Mouse (Mus musculus) liver (tissue): ENCODE data around the gene Mllt1.
A peak's percentile ranks its signal among the peaks of the same experiment; 100 is the strongest.

Experiments
- DNase-seq: peaks from one replicate; pipeline ENCODE4 v3.0.0-alpha.2; 2020; ENCODE audit warnings: mixed read lengths

Gene Mllt1

DNA sequence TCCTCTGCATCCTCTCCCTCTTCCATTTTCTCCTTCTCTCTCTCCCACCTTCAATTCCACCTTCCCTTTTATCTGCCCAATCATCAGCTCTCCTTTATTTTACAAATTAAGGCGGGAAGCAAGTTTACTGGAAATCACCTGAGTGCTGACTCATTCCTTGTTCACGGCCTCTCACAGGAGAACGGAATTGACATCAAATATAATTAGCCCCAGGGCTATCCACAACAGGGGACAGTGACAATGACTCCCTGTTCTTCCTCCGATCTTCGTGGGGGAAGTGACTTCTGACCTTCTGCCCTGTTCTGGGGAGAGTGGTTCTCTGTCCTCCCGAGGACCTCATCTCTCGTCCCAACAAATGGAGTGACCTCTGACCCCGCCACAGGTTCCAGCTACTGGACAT, 58.2 kb downstream of the Mllt1 start:
- DNase-seq: no peak

DNA sequence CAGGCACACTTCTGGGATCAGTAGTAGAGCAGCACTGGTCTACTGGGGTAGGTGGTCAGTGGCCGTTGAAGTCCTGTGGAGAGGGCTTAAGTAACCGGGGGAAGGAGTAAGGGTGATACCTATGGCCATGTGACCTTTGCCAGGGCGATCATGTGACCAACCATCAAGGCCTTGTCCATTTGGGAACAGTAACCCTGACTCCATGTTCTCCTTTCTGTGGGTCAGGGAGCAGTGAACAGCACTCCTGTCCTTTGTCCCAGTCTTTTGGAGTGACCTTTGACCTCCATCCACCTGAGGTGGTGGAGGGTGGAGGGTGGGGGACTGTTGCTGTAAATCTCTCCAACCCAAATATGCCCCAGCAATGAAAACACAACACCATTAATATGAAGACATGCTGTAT, 58.8 kb downstream of the Mllt1 start:
- no peak for DNase-seq

GRCm38 (mm10) chr17:56874936-56875651, 60.1 kb downstream of the Mllt1 start, which contains the start of gene 1700061G19Rik:
Gene 1700061G19Rik, plus strand, starts transcription at chr17:56875477.
- no peak for DNase-seq

GRCm38 (mm10) chr17:56874237-56874636, 61.0 kb downstream of the Mllt1 start, which contains the start of gene Acsbg2:
Gene Acsbg2, minus strand, starts transcription at chr17:56874447.
- no peak for DNase-seq

- no peak for DNase-seq
Measured at GRCm38 (mm10) chr17:56872512-56872911, 62.7 kb downstream of the Mllt1 start.

DNA sequence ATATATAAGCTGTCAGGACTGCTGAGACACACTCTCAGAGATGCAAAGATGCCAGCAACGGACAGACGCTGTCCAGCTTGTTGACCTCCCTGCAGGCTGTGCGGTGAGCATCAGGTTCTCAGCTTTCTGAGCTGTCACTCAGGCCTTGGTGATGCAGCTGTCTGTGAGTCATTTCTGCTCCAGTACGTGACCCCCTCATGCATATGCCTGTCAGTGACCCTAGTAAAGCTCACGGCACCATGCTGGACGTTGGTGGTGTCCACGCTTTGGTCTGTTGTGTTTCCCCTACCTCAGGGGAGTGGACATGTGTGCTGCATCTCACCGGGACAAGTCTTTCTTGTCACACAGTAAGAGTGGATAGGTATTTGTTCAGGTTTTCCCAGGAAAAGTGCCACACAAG, 63.4 kb downstream of the Mllt1 start:
- no peak for DNase-seq

DNA sequence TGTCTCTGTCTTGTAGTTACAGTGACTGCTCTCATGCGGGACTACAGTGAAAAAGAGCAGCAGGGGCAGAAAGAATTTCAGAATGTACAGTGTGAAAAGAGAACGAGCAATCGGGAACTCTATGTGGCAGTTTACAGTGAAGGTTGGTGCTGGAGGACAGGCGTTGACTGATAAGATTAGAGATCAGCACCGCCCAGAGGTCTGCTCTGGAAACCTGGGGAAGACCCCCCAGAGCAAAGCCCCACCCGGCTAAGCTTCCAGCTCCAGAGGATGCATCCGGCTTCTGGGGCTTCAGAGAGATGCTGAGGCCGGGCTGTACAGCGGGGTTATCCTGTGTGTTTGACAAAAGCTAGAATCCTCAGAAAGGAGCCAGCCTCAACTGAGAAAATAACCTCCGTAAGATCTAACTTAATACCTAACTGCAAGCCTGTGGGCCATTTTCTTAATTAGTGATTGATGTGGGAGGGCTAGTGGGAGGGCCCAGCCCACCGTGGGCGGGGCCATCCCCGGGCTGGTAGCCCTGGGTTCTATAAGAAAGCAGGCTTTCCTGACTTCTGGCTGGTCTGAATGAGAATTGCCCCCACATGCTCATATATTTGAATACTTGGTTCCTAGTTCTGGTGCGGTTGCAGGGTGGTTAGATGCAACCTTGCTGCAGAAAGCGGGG, 64.8 kb downstream of the Mllt1 start:
- DNase-seq: no peak

DNA sequence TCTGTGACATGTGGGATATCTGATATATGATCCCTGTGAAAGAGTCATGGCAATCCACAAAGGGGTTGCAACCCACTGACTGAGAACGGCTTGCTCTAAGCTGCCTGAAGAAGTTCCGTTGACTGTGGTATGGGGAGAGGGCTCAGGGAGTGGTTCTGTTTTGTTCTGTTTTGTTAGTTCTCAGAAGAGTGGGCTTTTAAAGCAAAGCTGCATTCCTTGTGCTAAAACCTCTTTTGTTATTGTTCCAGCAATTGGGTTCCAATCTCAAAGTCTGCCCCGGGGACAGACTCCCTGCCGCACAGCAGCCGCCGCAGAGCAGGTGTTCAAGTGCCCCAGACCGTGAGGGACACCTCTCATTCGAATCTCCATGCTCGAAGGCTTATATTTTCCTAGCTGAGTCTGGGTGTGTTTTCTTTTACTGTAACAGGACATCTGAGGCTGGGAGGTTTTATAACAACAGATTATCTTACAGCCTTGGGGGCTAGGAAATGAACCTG, 65.7 kb downstream of the Mllt1 start:
- no peak for DNase-seq

DNA sequence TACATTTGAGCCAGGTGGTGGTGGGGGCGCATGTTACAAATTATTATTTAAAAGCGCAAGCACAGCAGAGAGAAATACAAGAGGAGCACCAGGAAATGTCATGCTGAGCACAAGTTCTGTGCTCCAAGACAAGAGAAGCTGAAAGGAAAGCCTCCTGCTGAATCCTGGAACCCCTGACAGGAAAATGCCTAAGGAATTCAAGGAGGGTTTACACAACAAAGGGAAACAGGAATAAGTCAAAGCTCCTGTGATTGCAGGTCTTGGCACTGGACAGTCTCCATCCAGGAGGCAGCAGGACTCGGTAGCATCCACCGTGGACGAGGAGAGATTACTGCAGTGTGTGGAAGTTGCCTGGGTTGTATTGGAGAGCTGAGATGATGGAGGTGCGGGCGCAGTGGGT, 69.1 kb downstream of the Mllt1 start:
- no peak for DNase-seq

DNA sequence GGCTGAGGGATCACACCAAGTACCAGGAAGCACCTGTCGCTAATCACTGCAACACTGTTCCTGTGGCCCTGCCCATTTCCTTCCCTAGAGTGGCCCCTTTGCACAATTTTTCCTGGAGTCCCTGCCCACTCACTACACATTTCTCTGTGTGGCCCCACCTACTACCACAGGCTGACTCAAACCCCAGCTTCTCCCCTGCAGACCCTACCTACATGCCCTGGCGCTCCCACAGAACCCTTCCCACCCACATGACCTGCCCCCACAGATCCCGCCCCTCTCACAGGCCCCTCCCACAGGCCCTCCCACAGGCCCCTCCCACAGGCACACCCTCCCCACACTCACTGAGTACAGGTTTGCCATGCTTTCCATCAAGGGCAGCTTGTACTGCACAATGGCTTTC, 74.0 kb downstream of the Mllt1 start:
- DNase-seq: peak; percentile 65

DNA sequence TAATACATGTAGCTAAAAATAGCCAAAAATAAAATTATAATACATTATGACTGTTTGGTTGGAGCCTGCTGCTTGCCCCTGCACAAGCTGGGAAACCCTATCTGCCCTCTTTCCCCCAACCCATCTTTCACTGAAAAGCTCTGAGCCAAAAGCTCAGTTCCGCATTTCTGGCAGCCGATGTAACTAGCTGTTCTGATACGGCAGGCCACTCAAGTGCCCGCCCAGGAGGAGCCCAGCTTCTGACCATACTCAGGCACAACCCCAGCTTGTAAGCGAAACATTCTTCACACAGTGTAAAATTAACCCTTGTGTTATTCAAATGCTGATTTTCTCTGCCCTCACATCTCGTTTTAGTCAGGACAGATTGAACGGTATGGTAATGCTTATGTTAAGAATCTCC, 76.3 kb downstream of the Mllt1 start:
- no peak for DNase-seq

- DNase-seq: peak; percentile 78
Measured at GRCm38 (mm10) chr17:56858216-56858615, 77.0 kb downstream of the Mllt1 start.

GRCm38 (mm10) chr17:56855421-56855820, 79.8 kb downstream of the Mllt1 start:
- no peak for DNase-seq

DNA sequence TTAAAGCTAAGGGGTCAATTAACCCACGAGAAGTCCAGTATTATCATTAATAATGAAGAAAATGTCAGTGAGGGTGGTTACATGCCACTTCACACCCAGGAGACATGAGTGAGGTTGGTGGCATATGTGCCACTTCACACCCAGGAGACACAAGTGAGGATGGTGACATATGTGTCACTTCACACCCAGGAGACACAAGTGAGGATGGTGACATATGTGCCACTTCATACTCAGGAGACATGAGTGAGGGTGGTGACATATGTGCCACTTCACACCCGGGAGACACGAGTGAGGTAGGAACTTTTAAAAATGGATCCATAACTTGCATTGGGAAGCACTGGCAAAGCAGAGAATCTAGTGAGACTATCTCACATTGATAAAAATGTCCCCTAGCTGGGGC, 84.0 kb downstream of the Mllt1 start:
- DNase-seq: no peak

DNA sequence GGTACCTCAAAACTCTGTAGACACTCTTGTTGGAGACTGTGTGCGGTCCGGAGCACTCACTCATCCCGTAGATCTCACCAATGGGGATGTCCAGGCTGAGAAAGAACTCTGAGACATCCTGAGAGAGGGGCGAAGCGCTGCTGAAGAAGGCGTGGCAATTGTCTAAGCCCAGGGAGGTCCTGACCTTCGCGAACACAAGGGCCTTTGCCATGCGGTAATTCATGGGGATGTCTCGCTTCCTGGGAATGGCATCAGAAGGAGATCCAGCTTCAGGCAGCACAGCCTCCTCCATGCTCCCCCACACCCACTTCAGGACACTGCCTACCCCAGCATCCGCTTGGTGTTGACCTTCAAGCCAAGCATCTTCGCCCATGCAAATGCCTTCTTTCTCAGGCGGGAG, 85.5 kb downstream of the Mllt1 start:
- DNase-seq: no peak

DNA sequence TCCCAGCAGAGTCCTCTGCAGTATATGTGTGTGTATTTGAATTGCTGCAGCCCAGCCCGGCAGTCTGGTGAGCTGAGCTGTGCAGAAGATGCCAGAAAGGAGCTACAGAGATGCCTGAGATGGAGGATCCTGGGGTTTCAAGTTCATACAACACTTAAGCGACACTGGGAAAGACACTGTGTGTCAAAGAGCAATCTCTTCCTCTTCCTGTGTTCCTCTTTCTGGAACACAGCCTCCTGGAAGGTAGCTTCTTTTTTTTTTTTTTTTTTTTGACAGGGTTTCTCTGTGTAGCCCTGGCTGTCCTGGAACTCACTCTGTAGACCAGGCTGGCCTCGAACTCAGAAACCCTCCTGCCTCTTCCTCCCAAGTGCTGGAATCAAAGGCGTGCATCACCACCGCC, 86.4 kb downstream of the Mllt1 start:
- no peak for DNase-seq

DNA sequence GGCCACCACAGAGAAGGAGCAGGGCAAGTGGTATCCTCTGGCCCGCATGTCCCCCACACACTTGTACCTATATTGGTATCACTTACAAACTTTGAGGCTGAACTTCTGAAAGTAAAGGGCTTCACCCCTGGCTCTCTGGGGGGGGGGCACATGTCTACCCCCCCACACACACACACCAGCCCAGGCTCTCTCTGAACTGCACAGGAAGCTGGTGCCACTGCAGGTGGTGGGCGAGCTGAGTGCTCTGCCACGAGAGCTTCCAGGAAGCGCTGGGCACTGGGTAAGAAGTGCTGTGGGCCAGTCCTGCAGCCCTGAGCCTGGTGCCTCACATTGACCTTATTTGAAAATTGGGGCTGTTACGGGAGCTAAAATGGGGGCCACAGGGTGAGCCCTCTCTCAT, 91.5 kb downstream of the Mllt1 start:
- no peak for DNase-seq
